Mouse (Mus musculus): Measurements from ENCODE around the gene Gm20532. TPM values are rescaled to one million over a fixed set of nuclear protein-coding genes. Genes with fewer than 3 reads are reported as not detected.
A peak's percentile ranks its signal among the peaks of the same experiment; 100 is the strongest.

Gm20532 gene
- polyA plus RNA-seq, 1 experiment from 2014 or later: not detected

DNA sequence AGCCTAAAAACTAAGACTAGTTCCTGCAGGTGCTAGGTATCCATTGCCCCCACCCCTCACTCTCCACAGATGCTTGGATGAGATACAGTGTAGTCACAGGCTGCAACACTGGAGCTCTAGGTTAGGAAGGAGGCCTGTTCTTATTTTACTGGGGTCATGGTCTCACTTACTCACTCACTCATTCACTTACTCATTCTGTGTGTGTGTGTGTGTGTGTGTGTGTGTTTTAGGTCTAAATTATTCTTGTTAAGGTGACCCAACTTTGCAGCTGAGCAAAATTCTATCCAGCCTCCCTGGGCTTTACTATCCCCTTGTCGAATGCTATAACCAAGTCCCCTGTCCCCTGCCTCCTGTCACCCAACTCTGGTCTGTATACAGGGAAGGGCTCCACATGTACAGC is 15.2 kb downstream of the Gm20532 start:
- peaks cover 8 to 19% of the 10 kb centered on the region in 2 experiments for H3K4me1 ChIP-seq (ENCODE audit: control insufficient read depth in 2 of 2, insufficient read depth in 2 of 2, low read length in 2 of 2)
- no peaks in the 10 kb centered on the region for H3K9me3 ChIP-seq (ENCODE audit: control insufficient read depth, low read length)
- no peak for ATAC-seq (ENCODE audit: insufficient number of reproducible peaks, insufficient read depth, low FRiP score, low read depth)
- no peak overlapping the region for H3K27ac ChIP-seq (replicated peaks in 1 of 2; ENCODE audit: control insufficient read depth in 1 of 2, insufficient read depth in 1 of 2, low read depth in 2 of 2, low read length in 2 of 2)
- no peak overlapping the region for H3K4me2 ChIP-seq (ENCODE audit: low read length)
- WGBS: 86% methylated on average over 1 of the region's 1 CpGs
- no peaks in the 10 kb centered on the region for H3K36me3 ChIP-seq (ENCODE audit: control insufficient read depth, insufficient read depth, low read length)
- no peak overlapping the region for H3K9ac ChIP-seq (ENCODE audit: low read length)
- no peak overlapping the region for H3K4me3 ChIP-seq (ENCODE audit: control insufficient read depth in 1 of 2, insufficient read depth in 1 of 2, low read depth in 1 of 2, low read length in 2 of 2)
- no peaks in the 10 kb centered on the region for H3K27me3 ChIP-seq (ENCODE audit: control insufficient read depth, insufficient read depth, low read length)

DNA sequence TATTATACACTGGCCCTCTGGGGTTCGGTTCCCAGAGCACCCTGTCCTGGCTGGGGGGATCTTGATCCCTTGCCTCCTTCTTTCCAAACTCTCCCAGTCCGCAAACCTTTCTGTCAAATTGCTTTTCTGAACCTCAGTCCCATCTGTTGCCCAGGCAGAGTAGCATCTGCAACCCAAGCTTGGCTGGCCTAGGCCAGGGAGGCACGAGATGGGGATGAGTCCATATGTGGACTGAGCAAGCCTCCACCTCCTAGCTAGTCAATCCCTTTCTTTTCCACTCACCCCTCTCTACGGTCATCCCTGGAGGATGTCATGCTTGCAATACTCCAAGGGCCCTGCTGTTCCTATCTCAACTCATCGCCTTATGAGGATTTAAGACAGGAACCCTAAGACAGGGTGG is 16.2 kb downstream of the Gm20532 start:
- H3K9ac ChIP-seq (ENCODE audit: low read length): no peak overlapping the region; the same call in 1 of the 2 replicates
- no peak for ATAC-seq (ENCODE audit: insufficient number of reproducible peaks, insufficient read depth, low FRiP score, low read depth)
- H3K4me3 ChIP-seq (ENCODE audit: control insufficient read depth in 1 of 2, insufficient read depth in 1 of 2, low read depth in 1 of 2, low read length in 2 of 2): peak overlapping the region in 1 of 2 experiments; percentile 69; a peak in 1 of 4 replicates

DNA sequence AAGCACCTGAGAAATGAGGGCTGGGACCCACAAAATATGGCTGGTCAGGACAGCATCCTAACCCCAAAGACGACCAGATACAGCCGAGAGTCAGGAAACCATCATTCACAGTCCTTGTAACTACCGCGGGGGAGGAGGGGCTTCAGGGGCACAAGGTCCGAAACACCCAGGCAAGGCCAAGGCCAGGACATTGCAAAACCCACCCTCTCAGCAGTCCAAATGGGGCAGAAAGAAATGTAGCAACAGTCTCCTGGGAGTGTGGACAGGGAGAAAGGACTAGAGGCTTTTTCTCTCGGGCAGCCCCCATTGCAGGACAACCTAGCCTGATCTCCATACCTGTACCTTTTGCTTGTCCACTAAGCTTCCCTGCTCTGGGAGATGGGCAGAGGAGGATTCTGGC is 16.7 kb downstream of the Gm20532 start:
- 22% methylated on average over 6 of the region's 6 CpGs for WGBS
- no peak for ATAC-seq (ENCODE audit: insufficient number of reproducible peaks, insufficient read depth, low FRiP score, low read depth)

More for the DNA sequence above, 16.2 kb downstream of the Gm20532 start:
- H3K27me3 ChIP-seq (ENCODE audit: control insufficient read depth, insufficient read depth, low read length): no peaks in the 10 kb centered on the region
- peak overlapping the region; percentile 95 for H3K4me2 ChIP-seq (ENCODE audit: low read length)
- H3K4me1 ChIP-seq (ENCODE audit: control insufficient read depth in 2 of 2, insufficient read depth in 2 of 2, low read length in 2 of 2): peaks cover 15 to 29% of the 10 kb centered on the region in 2 experiments
- H3K27ac ChIP-seq (replicated peaks in 1 of 2; ENCODE audit: control insufficient read depth in 1 of 2, insufficient read depth in 1 of 2, low read depth in 2 of 2, low read length in 2 of 2): no peak overlapping the region
- no peaks in the 10 kb centered on the region for H3K9me3 ChIP-seq (ENCODE audit: control insufficient read depth, low read length)
- WGBS: 81% methylated on average over 5 of the region's 5 CpGs
- H3K36me3 ChIP-seq (ENCODE audit: control insufficient read depth, insufficient read depth, low read length): no peaks in the 10 kb centered on the region

DNA sequence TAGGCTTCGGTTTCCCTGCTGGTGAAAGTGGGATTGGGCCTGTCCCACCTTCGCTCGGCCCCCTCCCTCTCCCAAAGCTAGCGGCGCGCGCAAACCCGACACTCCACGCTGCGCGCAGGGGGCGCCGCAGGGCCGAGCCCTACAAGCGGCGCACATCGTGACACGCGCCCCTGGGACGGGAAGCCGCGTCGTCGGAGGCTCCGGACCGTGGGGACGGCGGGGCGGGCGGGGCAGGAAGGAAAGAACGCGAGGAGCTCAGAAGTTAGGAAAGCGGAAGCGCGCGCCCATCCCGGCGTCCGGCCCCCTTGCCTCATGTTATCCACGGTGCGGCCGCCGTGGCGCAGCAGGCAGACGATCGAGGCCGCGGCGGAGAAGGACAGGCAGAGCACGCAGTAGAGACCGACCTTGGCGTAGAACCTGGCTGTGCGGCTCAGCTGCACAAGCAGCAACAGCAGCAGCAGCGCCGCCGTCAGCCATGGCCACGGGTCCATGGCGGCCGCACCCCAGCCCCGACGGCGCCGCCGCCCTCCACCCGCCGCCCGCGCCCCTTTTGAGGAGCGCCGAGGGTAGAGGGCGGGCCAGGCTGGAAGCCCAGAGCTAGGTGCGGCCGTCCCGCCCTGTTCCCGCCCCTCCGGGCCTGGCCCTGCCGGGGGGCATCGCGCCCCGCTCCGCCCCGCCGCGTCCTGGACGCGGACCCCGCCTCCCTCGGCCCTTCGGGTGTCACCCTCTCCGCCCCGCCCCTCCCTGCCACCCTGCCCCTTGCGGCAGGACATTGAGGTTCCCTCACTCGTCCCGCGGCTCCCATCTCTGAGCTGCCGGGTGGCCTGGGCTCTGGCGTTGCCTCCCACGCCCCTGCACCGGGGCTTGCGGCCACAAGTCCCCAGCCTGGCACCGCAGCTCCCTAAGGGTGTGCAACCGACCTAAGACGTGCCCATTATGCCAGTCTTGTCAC is 17.6 kb downstream of the Gm20532 start, which contains the start of gene Agpat2:
Agpat2 (minus strand) TSS at position 698 of the 952 bp plus-strand sequence.
- Histone ChIP-seq H3K36me3 (ENCODE audit: control insufficient read depth, insufficient read depth, low read length) (no peaks in the 10 kb centered on the region), H3K4me2 (ENCODE audit: low read length) (peak within 1 kb of the TSS; percentile 95), H3K9ac (ENCODE audit: low read length) (peak within 1 kb of the TSS; percentile 90), H3K27me3 (ENCODE audit: control insufficient read depth, insufficient read depth, low read length) (no peaks in the 10 kb centered on the region), H3K27ac (replicated peaks in 1 of 2; ENCODE audit: control insufficient read depth in 1 of 2, insufficient read depth in 1 of 2, low read depth in 2 of 2, low read length in 2 of 2) (peak within 1 kb of the TSS; percentile 64 to 80), H3K9me3 (ENCODE audit: control insufficient read depth, low read length) (no peaks in the 10 kb centered on the region), H3K4me3 (ENCODE audit: control insufficient read depth in 1 of 2, insufficient read depth in 1 of 2, low read depth in 1 of 2, low read length in 2 of 2) (peak within 1 kb of the TSS; percentile 69 to 86), H3K4me1 (ENCODE audit: control insufficient read depth in 2 of 2, insufficient read depth in 2 of 2, low read length in 2 of 2) (peaks cover 15 to 30% of the 10 kb centered on the region in 2 experiments)
- WGBS: under 1% methylated on average over 79 of the region's 103 CpGs
- peak; percentile 81 for ATAC-seq (ENCODE audit: insufficient number of reproducible peaks, insufficient read depth, low FRiP score, low read depth)

More for the DNA sequence above, 16.7 kb downstream of the Gm20532 start:
- H3K27ac ChIP-seq (replicated peaks in 1 of 2; ENCODE audit: control insufficient read depth in 1 of 2, insufficient read depth in 1 of 2, low read depth in 2 of 2, low read length in 2 of 2): no peak overlapping the region
- H3K36me3 ChIP-seq (ENCODE audit: control insufficient read depth, insufficient read depth, low read length): no peaks in the 10 kb centered on the region
- peak overlapping the region; percentile 95 for H3K4me2 ChIP-seq (ENCODE audit: low read length)
- peak overlapping the region; percentile 90 for H3K9ac ChIP-seq (ENCODE audit: low read length)
- no peaks in the 10 kb centered on the region for H3K9me3 ChIP-seq (ENCODE audit: control insufficient read depth, low read length)
- H3K27me3 ChIP-seq (ENCODE audit: control insufficient read depth, insufficient read depth, low read length): no peaks in the 10 kb centered on the region
- H3K4me1 ChIP-seq (ENCODE audit: control insufficient read depth in 2 of 2, insufficient read depth in 2 of 2, low read length in 2 of 2): peaks cover 15 to 30% of the 10 kb centered on the region in 2 experiments
- peak overlapping the region; percentile 69 to 86 for H3K4me3 ChIP-seq (ENCODE audit: control insufficient read depth in 1 of 2, insufficient read depth in 1 of 2, low read depth in 1 of 2, low read length in 2 of 2)

DNA sequence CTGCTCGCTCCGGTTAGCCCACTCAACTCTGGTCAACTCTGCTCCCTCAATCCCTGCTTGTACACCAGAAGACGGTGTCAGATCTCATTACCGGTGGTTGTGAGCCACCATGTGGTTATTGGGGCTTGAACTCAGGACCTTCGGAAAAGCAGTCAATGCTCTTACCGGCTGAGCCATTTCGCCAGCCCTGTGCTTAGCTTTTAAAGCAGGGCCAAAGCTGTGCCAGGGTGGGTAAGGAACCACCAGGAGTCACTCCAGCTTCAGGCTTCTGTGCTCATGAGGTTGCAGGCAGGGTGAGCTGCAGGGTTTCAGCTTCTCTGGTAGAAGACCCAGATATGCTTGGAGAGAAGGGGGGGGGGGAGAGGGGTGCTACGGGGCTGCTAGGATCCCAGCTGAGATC is 18.9 kb downstream of the Gm20532 start:
- Histone ChIP-seq H3K27me3 (ENCODE audit: control insufficient read depth, insufficient read depth, low read length) (no peaks in the 10 kb centered on the region), H3K4me1 (ENCODE audit: control insufficient read depth in 2 of 2, insufficient read depth in 2 of 2, low read length in 2 of 2) (peaks cover 15 to 36% of the 10 kb centered on the region in 2 experiments), H3K4me2 (ENCODE audit: low read length) (no peak overlapping the region), H3K9me3 (ENCODE audit: control insufficient read depth, low read length) (no peaks in the 10 kb centered on the region), H3K9ac (ENCODE audit: low read length) (no peak overlapping the region), H3K4me3 (ENCODE audit: control insufficient read depth in 1 of 2, insufficient read depth in 1 of 2, low read depth in 1 of 2, low read length in 2 of 2) (no peak overlapping the region), H3K36me3 (ENCODE audit: control insufficient read depth, insufficient read depth, low read length) (no peaks in the 10 kb centered on the region), H3K27ac (replicated peaks in 1 of 2; ENCODE audit: control insufficient read depth in 1 of 2, insufficient read depth in 1 of 2, low read depth in 2 of 2, low read length in 2 of 2) (no peak overlapping the region)
- ATAC-seq (ENCODE audit: insufficient number of reproducible peaks, insufficient read depth, low FRiP score, low read depth): no peak
- 83% methylated on average over 8 of the region's 8 CpGs for WGBS

DNA sequence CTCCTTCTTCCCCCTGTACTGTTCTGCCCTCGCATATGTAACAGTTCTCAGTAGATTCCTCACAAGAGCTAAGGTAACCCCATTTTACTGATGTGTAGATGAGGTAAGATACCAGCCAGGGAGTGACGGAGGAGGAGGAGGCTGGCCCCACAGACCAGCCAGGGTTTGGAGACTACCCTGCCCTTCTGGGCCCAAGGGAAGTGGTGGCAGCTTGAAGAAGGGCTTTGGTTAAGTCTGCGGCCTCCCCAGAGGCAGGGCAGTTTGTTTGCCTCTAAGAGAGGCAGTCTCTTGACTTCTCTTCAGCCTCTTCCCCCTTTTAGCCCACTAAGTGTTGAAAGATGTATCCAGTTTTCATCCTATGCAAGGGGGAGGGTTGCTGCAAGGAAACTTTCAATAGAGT is 20.1 kb downstream of the Gm20532 start:
- WGBS: 55% methylated on average over 3 of the region's 3 CpGs
- H3K27ac ChIP-seq (replicated peaks in 1 of 2; ENCODE audit: control insufficient read depth in 1 of 2, insufficient read depth in 1 of 2, low read depth in 2 of 2, low read length in 2 of 2): peak overlapping the region; percentile 14 to 64; a peak in 2 of 4 replicates
- H3K4me3 ChIP-seq (ENCODE audit: control insufficient read depth in 1 of 2, insufficient read depth in 1 of 2, low read depth in 1 of 2, low read length in 2 of 2): no peak overlapping the region
- no peak for ATAC-seq (ENCODE audit: insufficient number of reproducible peaks, insufficient read depth, low FRiP score, low read depth)
- H3K9me3 ChIP-seq (ENCODE audit: control insufficient read depth, low read length): no peaks in the 10 kb centered on the region
- H3K27me3 ChIP-seq (ENCODE audit: control insufficient read depth, insufficient read depth, low read length): no peaks in the 10 kb centered on the region
- no peaks in the 10 kb centered on the region for H3K36me3 ChIP-seq (ENCODE audit: control insufficient read depth, insufficient read depth, low read length)
- H3K9ac ChIP-seq (ENCODE audit: low read length): no peak overlapping the region; the same call in 1 of the 2 replicates
- H3K4me1 ChIP-seq (ENCODE audit: control insufficient read depth in 2 of 2, insufficient read depth in 2 of 2, low read length in 2 of 2): peaks cover 15 to 36% of the 10 kb centered on the region in 2 experiments
- H3K4me2 ChIP-seq (ENCODE audit: low read length): no peak overlapping the region

DNA sequence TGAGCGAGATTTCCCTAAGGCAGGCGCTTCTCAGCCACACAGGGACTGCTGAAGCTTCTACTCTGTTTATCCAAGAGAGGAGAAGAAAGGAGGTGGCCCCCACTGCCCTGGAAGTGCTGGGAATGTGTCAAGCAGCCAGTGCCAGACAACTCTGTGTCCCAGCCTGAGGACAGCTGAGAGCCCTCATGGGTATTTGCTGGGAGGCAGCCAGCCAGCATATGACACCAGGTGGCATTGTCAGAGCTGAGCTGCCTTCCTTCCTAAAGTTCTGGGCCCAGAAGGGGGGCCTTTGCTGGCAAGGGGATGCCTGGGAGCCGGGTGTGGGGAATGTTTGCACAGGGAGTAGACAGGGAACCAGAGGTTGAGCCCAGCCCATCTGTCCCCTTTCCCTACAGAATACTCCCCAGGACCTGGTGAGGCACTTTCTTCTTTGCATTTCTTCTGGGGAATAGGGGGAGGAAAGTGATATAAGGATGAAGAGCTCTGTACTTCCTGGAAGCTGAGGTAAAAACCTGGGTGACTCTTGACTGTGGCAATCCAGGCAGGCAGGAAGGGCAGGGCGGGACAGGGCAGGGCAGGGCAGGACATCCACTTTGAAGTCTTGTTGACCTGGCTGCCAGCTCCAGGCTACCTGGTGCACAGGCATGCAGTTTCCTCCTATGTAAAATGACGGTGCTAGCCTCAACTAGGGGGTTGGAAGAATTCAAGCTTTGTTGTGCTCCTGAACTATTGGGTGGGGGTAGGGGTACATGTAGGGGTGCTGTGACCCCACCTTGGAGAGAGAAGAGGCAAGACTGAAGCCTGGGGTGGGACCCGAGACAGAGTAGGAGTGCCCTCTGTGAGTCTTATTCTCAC is 20.8 kb downstream of the Gm20532 start:
- no peaks in the 10 kb centered on the region for H3K36me3 ChIP-seq (ENCODE audit: control insufficient read depth, insufficient read depth, low read length)
- H3K4me1 ChIP-seq (ENCODE audit: control insufficient read depth in 2 of 2, insufficient read depth in 2 of 2, low read length in 2 of 2): peaks cover 15 to 36% of the 10 kb centered on the region in 2 experiments
- H3K9me3 ChIP-seq (ENCODE audit: control insufficient read depth, low read length): no peaks in the 10 kb centered on the region
- no peak for ATAC-seq (ENCODE audit: insufficient number of reproducible peaks, insufficient read depth, low FRiP score, low read depth)
- no peak overlapping the region for H3K4me3 ChIP-seq (ENCODE audit: control insufficient read depth in 1 of 2, insufficient read depth in 1 of 2, low read depth in 1 of 2, low read length in 2 of 2)
- 35% methylated on average over 6 of the region's 6 CpGs for WGBS
- H3K4me2 ChIP-seq (ENCODE audit: low read length): no peak overlapping the region
- peak overlapping the region; percentile 14 to 64; a peak in 2 of 4 replicates for H3K27ac ChIP-seq (replicated peaks in 1 of 2; ENCODE audit: control insufficient read depth in 1 of 2, insufficient read depth in 1 of 2, low read depth in 2 of 2, low read length in 2 of 2)
- H3K9ac ChIP-seq (ENCODE audit: low read length): no peak overlapping the region; the same call in 1 of the 2 replicates
- H3K27me3 ChIP-seq (ENCODE audit: control insufficient read depth, insufficient read depth, low read length): no peaks in the 10 kb centered on the region

Data from heart, embryonic 14.5 days (tissue).